Mouse (Mus musculus): ENCODE results near the gene Shroom3.

Shroom3 gene

GRCm38 (mm10) chr5:92969443-92969842 lies 286.2 kb downstream of the Shroom3 start:
- DNase-seq (ENCODE audit: low read depth, low spot score): no peak

- no peak for DNase-seq (ENCODE audit: low read depth, low spot score)
Measured at GRCm38 (mm10) chr5:92969926-92970325, 286.7 kb downstream of the Shroom3 start.

GRCm38 (mm10) chr5:92970480-92970879 lies 287.2 kb downstream of the Shroom3 start:
- no peak for DNase-seq (ENCODE audit: low read depth, low spot score)

- DNase-seq (ENCODE audit: low read depth, low spot score): no peak
Measured at GRCm38 (mm10) chr5:92980393-92980792, 297.2 kb downstream of the Shroom3 start.

- no peak for DNase-seq (ENCODE audit: low read depth, low spot score)
Measured at GRCm38 (mm10) chr5:92980862-92981261, 297.6 kb downstream of the Shroom3 start.

- no peak for DNase-seq (ENCODE audit: low read depth, low spot score)
Measured at GRCm38 (mm10) chr5:92982673-92983072, 299.4 kb downstream of the Shroom3 start.

- no peak for DNase-seq (ENCODE audit: low read depth, low spot score)
Measured at GRCm38 (mm10) chr5:92983942-92984341, 300.7 kb downstream of the Shroom3 start.

GRCm38 (mm10) chr5:92984692-92985091 lies 301.5 kb downstream of the Shroom3 start:
- DNase-seq (ENCODE audit: low read depth, low spot score): no peak

- no peak for DNase-seq (ENCODE audit: low read depth, low spot score)
Measured at GRCm38 (mm10) chr5:92985391-92985790, 302.2 kb downstream of the Shroom3 start.

GRCm38 (mm10) chr5:92986651-92987610 lies 303.7 kb downstream of the Shroom3 start:
- no peak for DNase-seq (ENCODE audit: low read depth, low spot score)

- no peak for DNase-seq (ENCODE audit: low read depth, low spot score)
Measured at GRCm38 (mm10) chr5:92987891-92988768, 304.9 kb downstream of the Shroom3 start.

GRCm38 (mm10) chr5:92988769-92989356 lies 305.6 kb downstream of the Shroom3 start:
- DNase-seq (ENCODE audit: low read depth, low spot score): no peak

- DNase-seq (ENCODE audit: low read depth, low spot score): no peak
Measured at GRCm38 (mm10) chr5:92992106-92992505, 308.9 kb downstream of the Shroom3 start.

GRCm38 (mm10) chr5:92994309-92994708 lies 311.1 kb downstream of the Shroom3 start:
- no peak for DNase-seq (ENCODE audit: low read depth, low spot score)

- DNase-seq (ENCODE audit: low read depth, low spot score): no peak
Measured at GRCm38 (mm10) chr5:92994861-92995260, 311.6 kb downstream of the Shroom3 start.

- DNase-seq (ENCODE audit: low read depth, low spot score): no peak
Measured at GRCm38 (mm10) chr5:92997428-92998120, 314.3 kb downstream of the Shroom3 start.

- no peak for DNase-seq (ENCODE audit: low read depth, low spot score)
Measured at GRCm38 (mm10) chr5:92998494-92999016, 315.3 kb downstream of the Shroom3 start.

- DNase-seq (ENCODE audit: low read depth, low spot score): no peak
Measured at GRCm38 (mm10) chr5:93000060-93000459, 316.8 kb downstream of the Shroom3 start.

- DNase-seq (ENCODE audit: low read depth, low spot score): no peak
Measured at GRCm38 (mm10) chr5:93000774-93001757, 317.8 kb downstream of the Shroom3 start.

GRCm38 (mm10) chr5:93002615-93003014 lies 319.4 kb downstream of the Shroom3 start:
- no peak for DNase-seq (ENCODE audit: low read depth, low spot score)

Measured in embryo, embryonic 11.5 days (tissue).